Mouse (Mus musculus): Measurements from ENCODE around the gene Rpa3. TPM values are rescaled to one million over a fixed set of nuclear protein-coding genes. Genes with fewer than 3 reads are reported as not detected.

Rpa3 gene
- polyA plus RNA-seq, 1 experiment from 2014 or later, result 142 TPM

DNA sequence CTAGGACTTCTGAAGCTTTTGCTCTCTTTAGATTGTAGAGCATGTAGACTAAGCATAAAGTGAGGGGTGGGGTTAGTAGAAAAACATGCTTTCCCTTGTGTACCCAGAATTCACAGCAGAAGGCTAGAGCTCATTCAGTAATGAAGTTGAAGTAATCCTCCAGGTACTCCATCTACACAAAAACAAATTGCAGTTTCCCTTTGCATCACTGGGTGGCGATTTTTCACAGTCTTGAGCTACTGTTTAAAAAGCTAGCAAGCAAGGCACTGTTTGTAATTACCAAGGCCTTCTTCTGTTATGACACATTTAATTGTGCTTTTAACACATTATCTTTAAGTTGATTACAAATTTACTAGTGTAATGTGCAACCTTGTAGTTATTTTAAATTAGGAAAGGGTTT, 16.1 kb upstream of the Rpa3 start:
- Histone ChIP-seq H3K4me1 (0 out of 2 replicates have a peak, but pooled peaks cover 2% of the 10 kb centered on the region), H3K4me2 (replicated peaks) (no peak overlapping the region), H3K4me3 (no peak overlapping the region), H3K9me3 (no peaks in the 10 kb centered on the region), H3K27ac (no peak overlapping the region), H3K27me3 (no peaks in the 10 kb centered on the region), H3K36me3 (peaks cover 9% of the 10 kb centered on the region; the same call in 1 of the 2 replicates), H3K9ac (no peak overlapping the region)
- WGBS, result 5% methylated on average over 1 of the region's 1 CpGs
- ATAC-seq (ENCODE audit: low FRiP score, low read depth), result no peak

GRCm38 (mm10) chr6:8274387-8275054, 15.5 kb upstream of the Rpa3 start:
- WGBS, result 38% methylated on average over 6 of the region's 6 CpGs

DNA sequence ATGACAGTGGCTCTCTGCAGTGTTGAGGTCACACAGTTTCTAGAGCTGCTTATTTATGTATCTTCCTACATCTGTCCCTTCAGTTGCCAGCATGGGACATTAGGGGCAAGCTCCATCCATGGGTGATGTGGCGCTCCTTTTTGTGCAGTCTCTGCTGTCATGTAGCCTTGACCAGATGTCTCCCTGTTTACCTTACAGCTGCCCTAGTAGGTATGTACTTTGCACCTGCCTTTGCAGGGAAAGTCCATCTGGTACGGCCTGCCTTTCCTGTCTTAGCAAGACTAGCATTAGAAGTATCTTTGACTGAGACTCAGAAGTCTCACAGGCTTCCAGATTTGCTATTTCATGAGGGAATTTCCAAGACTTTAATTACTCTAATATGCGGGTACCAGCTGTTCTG, 12.1 kb upstream of the Rpa3 start:
- no peak overlapping the region for H3K9ac ChIP-seq
- H3K4me3 ChIP-seq, result no peak overlapping the region
- no peaks in the 10 kb centered on the region for H3K27me3 ChIP-seq
- WGBS, result 87% methylated on average over 3 of the region's 3 CpGs
- no peak for ATAC-seq (ENCODE audit: low FRiP score, low read depth)
- H3K36me3 ChIP-seq, result peaks cover 6% of the 10 kb centered on the region; the same call in 1 of the 2 replicates
- 0 out of 2 replicates have a peak, but pooled peaks cover 2% of the 10 kb centered on the region for H3K4me1 ChIP-seq
- no peak overlapping the region for H3K27ac ChIP-seq
- no peak overlapping the region for H3K4me2 ChIP-seq (replicated peaks)
- H3K9me3 ChIP-seq, result no peaks in the 10 kb centered on the region

More at GRCm38 (mm10) chr6:8274387-8275054, 15.5 kb upstream of the Rpa3 start:
- Histone ChIP-seq H3K27me3 (no peaks in the 10 kb centered on the region), H3K4me2 (replicated peaks) (no peak overlapping the region), H3K36me3 (peaks cover 9% of the 10 kb centered on the region; the same call in 1 of the 2 replicates), H3K4me1 (0 out of 2 replicates have a peak, but pooled peaks cover 2% of the 10 kb centered on the region), H3K9ac (no peak overlapping the region), H3K4me3 (no peak overlapping the region), H3K27ac (no peak overlapping the region), H3K9me3 (no peaks in the 10 kb centered on the region)
- no peak for ATAC-seq (ENCODE audit: low FRiP score, low read depth)

DNA sequence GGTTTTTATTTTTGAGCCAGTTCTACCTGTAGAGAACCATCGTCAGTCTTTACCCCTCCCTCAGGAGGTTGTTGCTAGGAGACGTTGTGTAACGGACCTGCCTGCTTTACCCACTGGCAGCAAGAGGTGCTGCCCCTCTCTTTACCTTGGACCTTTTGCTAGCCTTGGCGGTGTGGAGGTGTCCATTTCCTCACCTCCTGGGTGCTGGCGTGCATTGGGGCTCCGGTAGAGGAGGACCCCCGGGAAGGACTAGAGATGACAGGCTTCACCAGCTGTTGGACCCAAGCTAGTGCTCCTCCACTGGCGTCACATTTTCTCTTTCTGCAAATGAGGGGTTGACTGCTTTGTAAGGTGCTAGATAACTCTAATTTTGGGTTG, 683 bp upstream of the Rpa3 start:
- Histone ChIP-seq H3K27me3 (no peaks in the 10 kb centered on the region), H3K36me3 (peaks cover 4% of the 10 kb centered on the region; the same call in 1 of the 2 replicates), H3K4me1 (peaks cover 16% of the 10 kb centered on the region; the same call in 1 of the 2 replicates), H3K4me2 (replicated peaks) (peak overlapping the region; percentile 90), H3K9ac (peak overlapping the region; percentile 72), H3K9me3 (no peaks in the 10 kb centered on the region), H3K27ac (peak overlapping the region; percentile 44; the same call in 1 of the 2 replicates), H3K4me3 (peak overlapping the region; percentile 80)
- ATAC-seq (ENCODE audit: low FRiP score, low read depth), result no peak
- 0% methylated on average over 8 of the region's 8 CpGs for WGBS

GRCm38 (mm10) chr6:8258316-8258715, 657 bp downstream of the Rpa3 start:
- 10% methylated on average over 6 of the region's 6 CpGs for whole genome bisulfite sequencing
- H3K9ac ChIP-seq, result peak overlapping the region; percentile 81
- H3K36me3 ChIP-seq, result peaks cover 10% of the 10 kb centered on the region; the same call in 1 of the 2 replicates
- no peaks in the 10 kb centered on the region for H3K27me3 ChIP-seq
- H3K4me2 ChIP-seq (replicated peaks), result peak overlapping the region; percentile 78
- H3K4me3 ChIP-seq, result peak overlapping the region; percentile 80
- H3K9me3 ChIP-seq, result no peaks in the 10 kb centered on the region
- H3K27ac ChIP-seq, result no peak overlapping the region
- no peak for ATAC-seq (ENCODE audit: low FRiP score, low read depth)
- H3K4me1 ChIP-seq, result peaks cover 16% of the 10 kb centered on the region; the same call in 1 of the 2 replicates

DNA sequence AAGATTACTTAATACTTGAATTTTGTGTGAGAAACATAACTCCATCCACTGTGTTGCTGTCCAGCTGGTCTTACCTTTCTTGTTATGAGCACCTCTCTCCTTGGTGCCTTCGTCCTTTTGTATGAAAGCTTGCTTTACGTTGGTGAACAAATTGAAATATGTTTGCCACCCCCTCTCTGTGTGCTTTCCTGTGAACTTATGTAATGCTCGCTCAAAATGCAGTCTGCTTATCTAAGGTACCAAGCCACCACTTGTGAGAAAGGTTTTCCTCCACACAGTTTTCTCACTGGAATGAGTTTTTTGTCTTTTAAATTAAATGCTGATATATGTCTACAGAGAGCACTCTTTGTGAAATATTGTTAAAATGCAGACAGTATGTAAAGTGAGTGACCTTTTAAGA, 30.4 kb downstream of the Rpa3 start:
- H3K36me3 ChIP-seq, result peaks cover 58% of the 10 kb centered on the region
- no peak for ATAC-seq (ENCODE audit: low FRiP score, low read depth)

GRCm38 (mm10) chr6:8227035-8227434, 31.9 kb downstream of the Rpa3 start:
- H3K27ac ChIP-seq, result no peak overlapping the region
- peaks cover 52% of the 10 kb centered on the region for H3K36me3 ChIP-seq
- no peak overlapping the region for H3K4me2 ChIP-seq (replicated peaks)
- no peak for ATAC-seq (ENCODE audit: low FRiP score, low read depth)
- no peak overlapping the region for H3K9ac ChIP-seq
- no peak overlapping the region for H3K4me3 ChIP-seq
- 90% methylated on average over 3 of the region's 3 CpGs for WGBS
- no peaks in the 10 kb centered on the region for H3K4me1 ChIP-seq
- no peaks in the 10 kb centered on the region for H3K9me3 ChIP-seq
- H3K27me3 ChIP-seq, result no peaks in the 10 kb centered on the region

More for the DNA sequence above, 30.4 kb downstream of the Rpa3 start:
- Histone ChIP-seq H3K9ac (no peak overlapping the region), H3K9me3 (no peaks in the 10 kb centered on the region), H3K27ac (no peak overlapping the region), H3K4me3 (no peak overlapping the region), H3K27me3 (no peaks in the 10 kb centered on the region), H3K4me1 (no peaks in the 10 kb centered on the region), H3K4me2 (replicated peaks) (no peak overlapping the region)
- 94% methylated on average over 3 of the region's 3 CpGs for WGBS

DNA sequence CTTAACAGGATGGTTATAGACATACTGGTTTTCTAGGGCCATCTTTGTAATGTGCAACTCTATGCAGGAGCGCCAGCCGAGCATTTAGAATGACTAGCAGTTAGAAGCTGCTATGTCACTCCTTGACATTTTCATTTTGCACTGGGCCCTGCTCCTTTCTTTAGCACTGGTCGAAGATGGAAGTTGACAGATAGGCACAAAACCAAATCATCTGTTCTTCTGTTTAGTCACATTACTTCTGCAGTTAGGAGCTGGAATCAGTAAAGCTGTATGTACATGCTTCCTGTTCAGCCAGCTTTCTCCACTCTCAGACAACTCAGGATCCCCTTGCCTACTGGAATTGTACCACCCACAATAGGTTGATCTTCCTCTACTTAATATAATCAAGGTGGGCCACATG, 48.3 kb downstream of the Rpa3 start:
- peaks cover 9% of the 10 kb centered on the region for H3K4me1 ChIP-seq
- no peak for ATAC-seq (ENCODE audit: low FRiP score, low read depth)
- peak overlapping the region; percentile 64 for H3K4me2 ChIP-seq (replicated peaks)
- H3K4me3 ChIP-seq, result peak overlapping the region; percentile 78
- no peak overlapping the region for H3K9ac ChIP-seq
- peaks cover 20% of the 10 kb centered on the region for H3K36me3 ChIP-seq
- no peak overlapping the region for H3K27ac ChIP-seq
- no peaks in the 10 kb centered on the region for H3K9me3 ChIP-seq
- no peaks in the 10 kb centered on the region for H3K27me3 ChIP-seq
- 89% methylated on average over 3 of the region's 3 CpGs for WGBS

- peak overlapping the region; percentile 91; the same call in 1 of the 2 replicates for H3K27ac ChIP-seq
- H3K27me3 ChIP-seq, result no peaks in the 10 kb centered on the region
- peaks cover 12% of the 10 kb centered on the region for H3K36me3 ChIP-seq
- peak overlapping the region; percentile 64 for H3K4me2 ChIP-seq (replicated peaks)
- peak overlapping the region; percentile 78 for H3K4me3 ChIP-seq
- 0 out of 2 replicates have a peak, but pooled peaks have one; percentile 0 for ATAC-seq (ENCODE audit: low FRiP score, low read depth)
- H3K9ac ChIP-seq, result peak overlapping the region; percentile 89
- H3K4me1 ChIP-seq, result peaks cover 9% of the 10 kb centered on the region
- H3K9me3 ChIP-seq, result no peaks in the 10 kb centered on the region
- WGBS, result 11% methylated on average over 10 of the region's 10 CpGs
These were observed 49.1 kb downstream of the Rpa3 start for GRCm38 (mm10) chr6:8209866-8210186.

GRCm38 (mm10) chr6:8209047-8209865, 49.7 kb downstream of the Rpa3 start, which contains the start of gene Mios:
TSS of gene Mios (plus strand) at chr6:8209222.
- under 1% methylated on average over 80 of the region's 90 CpGs for WGBS
- Histone ChIP-seq H3K36me3 (peaks cover 9% of the 10 kb centered on the region; the same call in 1 of the 2 replicates), H3K4me3 (peak within 1 kb of the TSS; percentile 78), H3K4me1 (peaks cover 9% of the 10 kb centered on the region), H3K9me3 (no peaks in the 10 kb centered on the region), H3K27me3 (no peaks in the 10 kb centered on the region), H3K9ac (peak within 1 kb of the TSS; percentile 89), H3K27ac (peak within 1 kb of the TSS; percentile 91), H3K4me2 (replicated peaks) (peak within 1 kb of the TSS; percentile 64)
- peak; percentile 97 for ATAC-seq (ENCODE audit: low FRiP score, low read depth)

Data from limb, embryonic 13.5 days (tissue).